Comparison of ENCODE assay signal across 27 mouse cellular contexts in genomic region chr8:116591226-116591625, GRCm38 (mm10).
DNase-seq lines count a peak whose midpoint lies in the region; ATAC-seq and TF ChIP-seq lines count a peak whose summit lies in the region.
"Had no signal": no experiment of that assay in that cellular context is flagged by ENCODE, and none has a peak within 500 bp of the region (broad histone marks: within the 10 kb centered on the region; RNA-seq: fewer than 3 reads in every experiment).

No protein-coding gene starts in this region.

- peaks cover 2% of the 10 kb centered on the region for H3K36me3 ChIP-seq in megakaryocyte, embryonic 14.5 days (replicated peaks; ENCODE audit: low read length)
- H3K36me3 ChIP-seq: embryonic facial prominence, embryonic 15.5 days; intestine, embryonic 15.5 days; limb, embryonic 12.5 days; midbrain, embryonic 12.5 days; neural tube, embryonic 12.5 days had no signal

- WGBS in lung, adult 2 months, result 83% methylated on average over 10 of the region's 10 CpGs
- WGBS in cerebellum, adult 2 months, result 91% methylated on average over 10 of the region's 10 CpGs

- ATAC-seq in CD4-positive, CD25-positive, alpha-beta regulatory T cell, adult 4 months, result peak; percentile 54
- ATAC-seq: forebrain, embryonic 16.5 days; intestine, embryonic 15.5 days; liver, postnatal 0 days; Patski had no signal

- no peak overlapping the region for H3K27ac ChIP-seq in cerebellum, adult 2 months (ENCODE audit: insufficient read depth, low read length)
- H3K27ac ChIP-seq: embryonic facial prominence, embryonic 15.5 days; heart, adult 2 months; heart, embryonic 13.5 days; hindbrain, embryonic 14.5 days; intestine, embryonic 15.5 days; limb, embryonic 12.5 days; midbrain, embryonic 12.5 days; neural tube, embryonic 12.5 days had no signal

- TF ChIP-seq POLR2A in lung, adult 2 months (IDR thresholded peaks at IDR 0.05; ENCODE audit: borderline replicate concordance, extremely low read depth, low read depth, low read length), result no peak
- no peak for TF ChIP-seq POLR2A in cerebellum, adult 2 months (IDR thresholded peaks at IDR 0.05; ENCODE audit: borderline replicate concordance, insufficient read depth, low read length)

- no peak for TF ChIP-seq CTCF in lung, adult 2 months (IDR thresholded peaks at IDR 0.05; ENCODE audit: insufficient read depth, low read length)
- TF ChIP-seq CTCF in cerebellum, adult 2 months (IDR thresholded peaks at IDR 0.05; ENCODE audit: borderline replicate concordance, insufficient read depth, low read depth, low read length), result no peak

- DNase-seq in T-cell, adult 2 months (ENCODE audit: low spot score), result peak; percentile 42
- DNase-seq in thymus, postnatal 36 days, result peak; percentile 29 to 45
- no peak for DNase-seq in lung, adult 2 months
- DNase-seq in cerebellum, adult 2 months, result no peak
- DNase-seq in embryo, embryonic 11 days, result no peak
- DNase-seq: adrenal gland, postnatal 14 days; B cell, adult 2 months; cerebellum, adult 9-10 months; gastrocnemius, postnatal 25 days; heart, adult 2 months; heart, postnatal 14 days; kidney, postnatal 36 days; liver, postnatal 0 days; lung, postnatal 10 days; right cerebral cortex, postnatal 25 days; spleen, adult 18-20 months had no signal

- 0 out of 2 replicates have a peak, but pooled peaks cover 3% of the 10 kb centered on the region for H3K4me1 ChIP-seq in megakaryocyte, embryonic 14.5 days
- H3K4me1 ChIP-seq in lung, adult 2 months (ENCODE audit: control insufficient read depth, insufficient read depth, low read length), result peaks cover 6% of the 10 kb centered on the region
- peaks cover 10% of the 10 kb centered on the region; the same call in 1 of the 2 replicates for H3K4me1 ChIP-seq in cerebellum, adult 2 months (ENCODE audit: control insufficient read depth, insufficient read depth, low read length)
- H3K4me1 ChIP-seq: embryonic facial prominence, embryonic 15.5 days; heart, embryonic 13.5 days; intestine, embryonic 15.5 days; limb, embryonic 12.5 days; midbrain, embryonic 12.5 days; neural tube, embryonic 12.5 days had no signal

- no peaks in the 10 kb centered on the region for H3K27me3 ChIP-seq in megakaryocyte, embryonic 14.5 days (replicated peaks)
- no peaks in the 10 kb centered on the region for H3K27me3 ChIP-seq in cerebellum, adult 2 months (ENCODE audit: control insufficient read depth, insufficient read depth, low read length)
- H3K27me3 ChIP-seq: embryonic facial prominence, embryonic 15.5 days; heart, embryonic 13.5 days; intestine, embryonic 15.5 days; limb, embryonic 12.5 days; midbrain, embryonic 12.5 days; neural tube, embryonic 12.5 days; Patski had no signal

- H3K4me3 ChIP-seq in megakaryocyte, embryonic 14.5 days (replicated peaks), result peak overlapping the region; percentile 50
- no peak overlapping the region for H3K4me3 ChIP-seq in lung, adult 2 months (replicated peaks; ENCODE audit: extremely low read depth, low read depth, low read length)
- no peak overlapping the region for H3K4me3 ChIP-seq in cerebellum, adult 2 months (replicated peaks; ENCODE audit: insufficient read depth, low read depth, low read length)
- H3K4me3 ChIP-seq: embryonic facial prominence, embryonic 15.5 days; heart, adult 2 months; heart, embryonic 13.5 days; intestine, embryonic 15.5 days; limb, embryonic 12.5 days; midbrain, embryonic 12.5 days; neural tube, embryonic 12.5 days had no signal

- H3K9me3 ChIP-seq in megakaryocyte, embryonic 14.5 days, result peaks cover 8% of the 10 kb centered on the region
- H3K9me3 ChIP-seq: embryonic facial prominence, embryonic 15.5 days; heart, embryonic 13.5 days; intestine, embryonic 15.5 days; limb, embryonic 12.5 days; midbrain, embryonic 12.5 days; neural tube, embryonic 12.5 days had no signal

Comparison
In these comparisons a context has a peak if more than half of its experiments do, and no peak if none do; other contexts are left out.
1. DNase-seq: peak in T-cell, adult 2 months (single experiment) and thymus, postnatal 36 days (2 of 2); none in lung, adult 2 months (single experiment), cerebellum, adult 2 months (0 of 2) and embryo, embryonic 11 days (single experiment).